Mouse (Mus musculus) left cerebral cortex, postnatal 14 days (tissue): ENCODE measurements at regions not wholly inside any gene's neighbourhood (a gene's known extent, or its start where the extent isn't known, plus 50 kb on each side); places are given as distances from the start of the nearest gene placed in this dataset.

ENCODE experiments used
- DNase-seq, 2 experiments: peaks; one replicate each; pipeline ENCODE4 v3.0.0; 2021 to 2022; ENCODE audit warnings: low spot score in 2 of 2, mixed read lengths in 1 of 2
- intact Hi-C: fragments of 180-260 bp; cut with DNase I; formaldehyde crosslinking; loops from one replicate; pipeline ENCODE4 v1.15.1; 2025

DNA sequence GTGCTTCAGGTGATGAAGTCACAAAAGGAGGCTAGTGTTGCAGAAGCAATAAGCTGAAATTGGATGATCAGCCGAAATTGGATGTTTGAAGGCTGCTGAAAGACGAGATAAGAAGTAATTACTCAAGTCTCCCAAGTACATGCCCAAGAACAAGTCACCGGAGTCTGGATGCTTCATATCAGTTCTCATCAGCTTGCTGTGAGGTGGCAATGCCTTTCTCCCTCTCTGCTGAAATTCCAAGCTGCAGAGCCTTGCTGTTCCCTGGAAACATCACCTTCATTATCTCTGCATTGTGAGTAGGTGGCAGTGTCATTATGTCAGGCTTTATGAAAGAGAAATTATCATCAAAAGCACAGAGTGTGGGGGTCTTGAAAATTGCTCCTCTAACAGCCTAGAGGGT lies 215.3 kb downstream of the Htr1b start:
- peak in 1 of 2 experiments; percentile 2 for DNase-seq
- intact Hi-C loops = no loop called here

DNA sequence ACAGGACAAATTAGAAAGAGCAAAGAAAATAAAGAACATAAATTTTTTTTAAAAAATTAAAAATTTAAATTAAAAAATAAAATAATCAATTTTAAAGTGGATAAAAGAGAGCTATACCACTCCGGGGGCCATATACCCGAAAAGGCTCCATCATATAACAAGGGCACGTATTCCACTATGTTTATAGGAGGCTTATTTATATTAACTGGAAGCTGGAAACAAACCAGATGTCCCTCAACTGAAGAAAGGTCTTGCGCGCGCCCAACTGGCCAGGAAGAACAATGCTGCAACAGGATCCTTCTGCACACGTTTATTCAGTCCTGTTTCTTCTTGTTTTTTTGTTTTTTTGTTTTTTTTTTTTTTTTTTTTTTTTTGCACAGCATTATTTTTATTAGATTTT lies 233.6 kb downstream of the Htr1b start:
- intact Hi-C loops = no loop called here
- DNase-seq = no peak
